Mouse (Mus musculus): ENCODE measurements at regions not wholly inside any gene's neighbourhood (a gene's known extent, or its start where the extent isn't known, plus 50 kb on each side); places are given as distances from the start of the nearest gene placed in this dataset.
A peak's percentile ranks its signal among the peaks of the same experiment; 100 is the strongest.

DNA sequence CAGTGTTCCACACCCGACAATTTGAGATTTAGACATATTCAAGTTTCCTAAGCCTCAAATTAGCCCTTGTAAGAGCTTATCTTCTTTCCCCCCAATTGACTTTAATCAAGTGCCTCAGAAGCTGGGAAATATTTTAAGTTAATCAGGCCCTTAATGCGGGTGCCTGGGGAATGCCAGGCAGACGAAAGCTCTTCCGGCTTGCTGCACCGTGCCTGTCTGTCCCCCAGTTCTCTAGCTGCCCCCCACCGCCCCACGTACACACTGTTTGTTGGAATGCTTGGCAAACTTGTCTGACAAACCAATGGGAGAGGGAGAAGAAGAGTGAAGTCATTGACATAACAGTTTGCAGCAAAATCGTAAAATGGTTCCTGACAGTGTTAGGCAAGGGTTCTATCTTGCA lies 226.9 kb upstream of the Cdh5 start:
- DNase-seq (ENCODE audit: low spot score in 2 of 2), result no peak

DNA sequence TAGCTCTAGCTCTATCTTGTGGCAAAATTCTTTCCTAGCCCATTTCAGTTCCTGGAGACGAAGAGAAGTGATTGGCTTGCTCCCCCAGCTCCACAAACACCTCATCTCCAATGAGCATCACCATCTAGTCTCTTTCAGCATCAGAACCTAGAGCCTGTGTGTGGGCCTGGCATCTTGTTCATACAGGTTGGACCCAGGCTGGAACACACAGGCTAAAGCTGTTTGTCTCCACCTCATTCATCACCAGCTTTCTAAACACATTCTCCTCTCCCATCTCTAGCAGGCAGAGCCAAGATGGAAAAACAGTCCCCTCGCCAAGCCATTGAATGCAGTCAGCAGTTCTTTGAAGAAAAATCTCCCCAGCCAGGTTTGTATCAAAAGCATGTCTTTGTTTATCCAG lies 221.9 kb upstream of the Cdh5 start:
- DNase-seq (ENCODE audit: low spot score in 2 of 2), result no peak

- no peak for DNase-seq (ENCODE audit: low spot score in 2 of 2)
Measured at GRCm38 (mm10) chr8:103880431-103881145, 220.8 kb upstream of the Cdh5 start.

DNA sequence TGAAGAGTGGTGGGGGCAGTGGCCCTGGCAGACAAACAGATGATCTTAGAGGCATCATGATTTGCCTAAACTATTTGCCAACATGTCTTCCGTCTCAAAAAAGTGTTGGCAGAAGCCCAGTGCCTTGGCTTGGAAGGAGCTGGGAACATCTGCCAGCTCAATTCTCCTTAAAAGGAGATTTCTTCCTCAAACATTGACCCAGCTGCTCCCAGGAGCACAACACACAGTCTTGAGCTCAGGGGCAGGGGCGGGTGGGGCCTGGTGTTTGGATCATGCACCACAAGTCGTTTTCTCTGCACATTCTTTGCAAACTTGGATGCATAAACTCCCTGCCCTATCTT lies 220.3 kb upstream of the Cdh5 start:
- DNase-seq (ENCODE audit: low spot score in 2 of 2), result peak; percentile 9 to 19

GRCm38 (mm10) chr8:103884873-103885780 lies 216.3 kb upstream of the Cdh5 start:
- DNase-seq (ENCODE audit: low spot score in 2 of 2), result no peak

- no peak for DNase-seq (ENCODE audit: low spot score in 2 of 2)
Measured at GRCm38 (mm10) chr8:103894589-103894988, 206.8 kb upstream of the Cdh5 start.

- DNase-seq (ENCODE audit: low spot score in 2 of 2), result no peak
Measured at GRCm38 (mm10) chr8:103895132-103895531, 206.3 kb upstream of the Cdh5 start.

GRCm38 (mm10) chr8:103897463-103897862 lies 204.0 kb upstream of the Cdh5 start:
- DNase-seq (ENCODE audit: low spot score in 2 of 2), result peak in 1 of 2 experiments; percentile 24

- DNase-seq (ENCODE audit: low spot score in 2 of 2), result no peak
Measured at GRCm38 (mm10) chr8:103902516-103902915, 198.9 kb upstream of the Cdh5 start.

GRCm38 (mm10) chr8:103903635-103904034 lies 197.8 kb upstream of the Cdh5 start:
- DNase-seq (ENCODE audit: low spot score in 2 of 2), result no peak

DNA sequence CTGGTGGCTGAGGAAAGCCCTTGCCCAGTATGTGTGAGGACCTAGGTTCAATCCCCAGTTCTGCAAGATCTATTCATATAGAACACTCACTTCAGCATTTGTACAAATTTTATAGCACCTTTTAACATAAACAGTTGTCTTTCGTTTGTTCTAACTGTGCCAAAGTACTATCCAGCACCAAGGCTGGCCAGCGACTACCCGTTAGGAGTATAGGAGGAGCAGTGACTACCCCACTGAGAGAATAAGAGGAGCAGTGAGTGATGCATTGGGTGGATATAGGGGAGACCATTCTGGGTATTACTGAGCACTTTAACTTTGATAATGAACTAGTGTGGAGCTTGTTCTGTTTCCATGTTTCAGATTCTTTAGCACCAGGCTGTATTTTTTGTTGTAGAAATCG lies 193.8 kb upstream of the Cdh5 start:
- no peak for DNase-seq (ENCODE audit: low spot score in 2 of 2)

DNA sequence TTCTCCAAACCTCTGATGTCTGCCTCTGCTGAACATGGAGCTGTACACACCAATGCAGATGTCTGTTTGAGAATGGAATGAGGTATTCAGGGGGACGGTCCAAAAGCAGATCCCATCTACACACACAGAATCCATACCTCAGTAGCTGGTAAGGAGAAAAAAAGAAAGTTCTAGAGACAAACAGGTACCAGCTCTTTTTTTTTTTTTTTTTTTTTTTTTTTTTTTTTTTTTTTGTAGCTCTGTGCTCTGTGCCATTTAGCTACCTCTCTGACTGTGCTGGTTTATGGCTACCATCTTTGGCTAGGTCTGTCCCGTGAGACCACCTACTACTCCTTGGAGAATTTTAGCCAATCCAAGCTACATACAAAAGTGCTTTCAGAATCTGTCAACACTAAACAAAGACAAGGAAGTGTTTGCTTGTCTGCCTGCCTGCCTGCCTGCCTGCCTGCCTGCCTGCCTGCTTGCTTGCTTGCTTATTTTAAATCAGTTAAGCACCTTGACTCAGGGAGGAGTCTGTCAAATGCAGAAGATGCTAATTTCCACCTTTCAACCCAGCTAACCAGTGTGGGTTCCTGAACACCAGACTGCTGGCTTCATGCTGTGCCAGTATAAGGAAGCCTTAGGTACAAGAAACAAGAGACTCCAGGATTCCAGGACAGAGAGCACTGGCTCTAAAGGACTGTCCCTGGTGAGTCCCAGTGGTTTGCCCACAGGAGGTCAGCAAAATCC lies 190.0 kb upstream of the Cdh5 start:
- no peak for DNase-seq (ENCODE audit: low spot score in 2 of 2)

GRCm38 (mm10) chr8:103912983-103913926 lies 188.2 kb upstream of the Cdh5 start:
- DNase-seq (ENCODE audit: low spot score in 2 of 2), result no peak

GRCm38 (mm10) chr8:103913927-103914640 lies 187.3 kb upstream of the Cdh5 start:
- DNase-seq (ENCODE audit: low spot score in 2 of 2), result no peak

DNA sequence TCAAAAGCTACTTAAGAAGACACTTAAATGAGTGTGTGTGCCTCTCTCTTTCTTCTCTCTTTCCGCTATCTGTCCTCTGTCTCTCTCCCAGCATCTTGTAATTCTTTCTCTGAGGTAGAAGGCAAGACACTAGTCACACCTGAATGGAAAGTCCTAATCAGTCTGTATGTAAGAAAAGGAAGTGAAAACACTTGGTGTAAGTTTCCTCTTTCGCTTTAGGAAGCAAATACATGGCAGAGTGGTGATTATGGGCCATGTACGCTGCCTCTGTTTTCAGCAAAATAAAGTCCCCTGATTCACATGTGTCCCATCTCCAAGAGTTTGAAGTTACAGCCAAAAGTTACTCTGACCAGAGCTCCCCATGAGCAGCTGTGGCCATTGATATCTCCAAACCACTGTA lies 182.1 kb upstream of the Cdh5 start:
- no peak for DNase-seq (ENCODE audit: low spot score in 2 of 2)

DNA sequence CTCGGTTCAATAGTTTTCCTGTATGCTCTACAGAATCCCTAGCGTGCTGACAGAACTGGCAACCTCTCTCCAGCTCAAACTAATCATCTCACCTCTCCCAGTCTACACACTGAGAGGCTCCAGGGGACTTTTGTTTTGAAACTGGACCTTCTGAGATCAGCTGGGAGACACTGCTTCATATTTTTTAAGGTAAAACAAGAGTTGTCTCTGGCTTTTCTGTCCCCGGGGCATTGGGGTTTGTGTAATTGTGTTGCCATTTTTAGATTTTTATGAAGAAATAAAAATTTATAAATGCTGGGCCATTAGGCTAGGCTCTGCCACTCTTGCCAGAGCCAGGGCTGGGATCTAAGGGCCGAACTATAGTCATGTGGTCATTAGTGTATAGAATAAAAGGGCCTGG lies 179.8 kb upstream of the Cdh5 start:
- DNase-seq (ENCODE audit: low spot score in 2 of 2), result no peak

DNA sequence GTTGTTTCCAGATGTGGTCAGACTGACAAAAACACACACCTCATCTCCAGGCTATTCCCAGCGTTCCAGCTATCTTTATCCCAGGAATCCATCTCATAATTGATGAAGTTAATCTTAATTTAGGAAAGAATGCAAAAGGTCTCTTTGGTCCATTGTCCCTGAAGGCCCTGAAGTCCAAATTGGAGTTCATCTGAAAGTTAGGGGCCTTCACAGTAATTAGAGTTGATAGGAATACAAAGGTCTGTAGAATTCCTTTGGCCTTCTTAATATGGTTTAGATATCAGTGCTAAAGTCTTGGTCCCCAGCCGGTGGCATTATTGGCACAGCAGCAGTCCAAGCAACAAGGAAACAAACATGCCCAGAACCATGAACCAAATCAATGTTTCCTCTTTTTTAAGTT lies 178.7 kb upstream of the Cdh5 start:
- no peak for DNase-seq (ENCODE audit: low spot score in 2 of 2)

- no peak for DNase-seq (ENCODE audit: low spot score in 2 of 2)
Measured at GRCm38 (mm10) chr8:103932681-103933080, 168.7 kb upstream of the Cdh5 start.

DNA sequence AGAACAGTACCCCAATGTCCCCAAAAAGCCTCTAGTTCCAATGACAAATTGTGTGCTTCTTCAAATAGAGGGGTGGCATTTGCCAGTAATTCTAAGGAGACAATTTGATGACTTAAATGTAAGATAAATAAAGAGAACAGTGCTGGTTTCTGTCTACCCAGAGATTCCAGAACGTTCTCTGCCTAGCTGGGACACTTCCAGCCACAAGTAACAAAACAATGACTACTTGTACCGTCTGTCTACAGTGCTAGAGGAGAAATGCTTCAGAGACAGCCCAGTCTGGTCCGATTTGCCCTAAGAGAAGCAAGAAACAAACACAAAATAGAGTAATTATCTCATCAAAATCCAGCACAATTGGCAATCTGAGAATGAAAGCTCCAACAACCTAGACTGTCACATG lies 164.9 kb upstream of the Cdh5 start:
- DNase-seq (ENCODE audit: low spot score in 2 of 2), result no peak
